Mouse (Mus musculus): ENCODE measurements around the gene Epha6.
A peak's percentile ranks its signal among the peaks of the same experiment; 100 is the strongest.

The Epha6 gene

GRCm38 (mm10) chr16:59643766-59644165 is 961.6 kb downstream of the Epha6 start:
- DNase-seq (ENCODE audit: low spot score) = no peak

GRCm38 (mm10) chr16:59639985-59640384 is 965.3 kb downstream of the Epha6 start:
- no peak for DNase-seq (ENCODE audit: low spot score)

GRCm38 (mm10) chr16:59639102-59639691 is 966.1 kb downstream of the Epha6 start, which contains the start of gene Arl6:
Arl6 (minus strand) TSS chr16:59639391.
- peak; percentile 96 for DNase-seq (ENCODE audit: low spot score)

- DNase-seq (ENCODE audit: low spot score) = no peak
Measured at GRCm38 (mm10) chr16:59634598-59634997, 970.7 kb downstream of the Epha6 start.

GRCm38 (mm10) chr16:59621554-59621953 is 983.8 kb downstream of the Epha6 start:
- DNase-seq (ENCODE audit: low spot score) = no peak

- peak; percentile 72 for DNase-seq (ENCODE audit: low spot score)
Measured at GRCm38 (mm10) chr16:59617167-59617566, 988.2 kb downstream of the Epha6 start.

GRCm38 (mm10) chr16:59615675-59616074 is 989.7 kb downstream of the Epha6 start:
- no peak for DNase-seq (ENCODE audit: low spot score)

- DNase-seq (ENCODE audit: low spot score) = no peak
Measured at GRCm38 (mm10) chr16:59610750-59611149, 994.6 kb downstream of the Epha6 start.

GRCm38 (mm10) chr16:59604078-59604781 is 1001.1 kb downstream of the Epha6 start:
- peak; percentile 27 for DNase-seq (ENCODE audit: low spot score)
